Mouse (Mus musculus) ES-E14 (cell line): ENCODE measurements around the gene Pou2f1.
"Not testable (repeated sequence)": the region's sequence is repeated elsewhere in the genome, so short reads cannot be mapped to it uniquely, and the experiment has no call there.

Experiments
- MAFK ChIP-seq: IDR thresholded peaks from 2 replicates; pipeline ENCODE4 v1.6.1; 2014; ENCODE audit warnings: mild to moderate bottlenecking, low read depth, low read length, inconsistent platforms; ENCODE audit not compliant: insufficient read depth
- ZC3H11A ChIP-seq: IDR thresholded peaks from 2 replicates; pipeline ENCODE4 v1.6.1; 2012; ENCODE audit warnings: low read depth, mild to moderate bottlenecking, inconsistent platforms, low read length, borderline replicate concordance

DNA sequence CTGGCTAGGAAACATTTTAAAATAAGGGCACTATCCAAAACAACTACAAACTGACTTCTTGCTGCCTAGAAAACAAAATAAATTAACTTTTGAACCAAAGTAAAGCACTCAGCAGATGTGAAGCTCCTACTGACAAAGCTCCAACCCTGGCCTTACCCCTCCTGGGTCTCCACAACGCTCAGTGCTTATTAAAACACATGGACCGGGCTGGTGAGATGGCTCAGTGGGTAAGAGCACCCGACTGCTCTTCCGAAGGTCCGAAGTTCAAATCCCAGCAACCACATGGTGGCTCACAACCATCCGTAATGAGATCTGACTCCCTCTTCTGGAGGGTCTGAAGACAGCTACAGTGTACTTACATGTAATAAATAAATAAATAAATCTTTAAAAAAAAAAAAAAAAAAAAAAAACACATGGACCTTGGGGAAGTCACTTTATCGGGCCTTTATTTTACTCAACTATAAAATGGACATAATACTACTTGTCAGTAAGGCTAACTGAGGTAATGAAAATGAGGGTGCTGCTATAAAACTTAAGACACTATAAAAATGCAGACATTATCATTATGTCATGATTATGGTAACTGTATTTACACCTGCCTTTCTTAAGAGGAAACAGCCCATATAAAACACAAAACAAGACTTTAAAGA is 7.3 kb downstream of the Pou2f1 start:
- not testable (repeated sequence) for TF ChIP-seq MAFK, ZC3H11A
